Mouse (Mus musculus): ENCODE measurements around the gene Ppp1r18. TPM values are rescaled to one million over a fixed set of nuclear protein-coding genes. Genes with fewer than 3 reads are reported as not detected.

The Ppp1r18 gene
- total RNA-seq, 2 experiments from 2014 or later = 40.7 to 46.6 TPM

- DNase-seq (ENCODE audit: low spot score in 2 of 2) = no peak
These were observed 2.9 kb downstream of the Ppp1r18 start for GRCm38 (mm10) chr17:35868165-35868820.

GRCm38 (mm10) chr17:35868961-35869345 is 3.6 kb downstream of the Ppp1r18 start:
- DNase-seq (ENCODE audit: low spot score in 2 of 2) = no peak

GRCm38 (mm10) chr17:35869346-35870067 is 4.1 kb downstream of the Ppp1r18 start:
- DNase-seq (ENCODE audit: low spot score in 2 of 2) = no peak

- no peak for DNase-seq (ENCODE audit: low spot score in 2 of 2)
These were observed 4.9 kb downstream of the Ppp1r18 start for GRCm38 (mm10) chr17:35870151-35870883.

- DNase-seq (ENCODE audit: low spot score in 2 of 2) = no peak
These were observed 5.7 kb downstream of the Ppp1r18 start for GRCm38 (mm10) chr17:35870884-35871696.

GRCm38 (mm10) chr17:35873774-35874519 is 8.6 kb downstream of the Ppp1r18 start:
- DNase-seq (ENCODE audit: low spot score in 2 of 2) = peak; percentile 83 to 86

GRCm38 (mm10) chr17:35874721-35875120 is 9.3 kb downstream of the Ppp1r18 start:
- no peak for DNase-seq (ENCODE audit: low spot score in 2 of 2)

- peak; percentile 74 to 87 for DNase-seq (ENCODE audit: low spot score in 2 of 2)
These were observed 14.1 kb downstream of the Ppp1r18 start, which contains the start of gene Dhx16 for GRCm38 (mm10) chr17:35879245-35880057. TSS of gene Dhx16 (plus strand) at chr17:35879819.

GRCm38 (mm10) chr17:35882924-35883323 is 17.5 kb downstream of the Ppp1r18 start:
- DNase-seq (ENCODE audit: low spot score in 2 of 2) = no peak

- DNase-seq (ENCODE audit: low spot score in 2 of 2) = no peak
These were observed 18.4 kb downstream of the Ppp1r18 start for GRCm38 (mm10) chr17:35883777-35884176.

GRCm38 (mm10) chr17:35887725-35888124 is 22.3 kb downstream of the Ppp1r18 start:
- no peak for DNase-seq (ENCODE audit: low spot score in 2 of 2)

GRCm38 (mm10) chr17:35896781-35897643 is 31.6 kb downstream of the Ppp1r18 start, which contains the start of gene 2310061I04Rik:
TSS of gene 2310061I04Rik (minus strand) at chr17:35897431.
- DNase-seq (ENCODE audit: low spot score in 2 of 2) = peak; percentile 77 to 84

GRCm38 (mm10) chr17:35897644-35898573 is 32.5 kb downstream of the Ppp1r18 start:
- no peak for DNase-seq (ENCODE audit: low spot score in 2 of 2)

GRCm38 (mm10) chr17:35900636-35901035 is 35.2 kb downstream of the Ppp1r18 start:
- DNase-seq (ENCODE audit: low spot score in 2 of 2) = no peak

GRCm38 (mm10) chr17:35903343-35903991 is 38.1 kb downstream of the Ppp1r18 start:
- no peak for DNase-seq (ENCODE audit: low spot score in 2 of 2)

GRCm38 (mm10) chr17:35903992-35904355 is 38.6 kb downstream of the Ppp1r18 start:
- DNase-seq (ENCODE audit: low spot score in 2 of 2) = no peak

- no peak for DNase-seq (ENCODE audit: low spot score in 2 of 2)
These were observed 40.2 kb downstream of the Ppp1r18 start for GRCm38 (mm10) chr17:35905587-35905986.

All from adrenal gland, postnatal 4 days (tissue).